Mouse (Mus musculus): ENCODE data around the gene Mrgpra2b. TPM values are rescaled to one million over a fixed set of nuclear protein-coding genes. Genes with fewer than 3 reads are reported as not detected.
"Not testable (repeated sequence)": the region's sequence is repeated elsewhere in the genome, so short reads cannot be mapped to it uniquely, and the experiment has no call there.

The Mrgpra2b gene
- not detected in 2 replicates for polyA plus RNA-seq (2011; ENCODE audit: insufficient read length, low read depth, missing spikeins)

DNA sequence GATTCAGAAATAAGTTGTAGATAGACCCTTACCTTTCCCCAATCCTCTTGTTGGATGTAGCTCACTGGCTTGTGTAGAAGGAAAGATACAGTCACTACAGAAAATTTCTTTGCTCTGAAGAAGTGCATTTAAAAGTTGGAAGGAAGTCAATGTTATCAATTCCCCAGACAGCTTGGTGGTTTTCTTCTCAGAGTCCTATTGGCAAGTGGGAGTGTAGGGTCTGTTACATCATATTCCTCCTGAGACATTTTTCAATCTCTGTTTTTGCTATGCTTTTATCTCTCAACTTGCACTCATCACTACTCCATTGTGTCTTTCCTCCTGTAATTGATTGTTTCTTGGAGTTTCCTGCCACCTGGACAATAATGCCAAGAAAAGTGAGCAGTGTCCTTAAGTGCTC lies at the start of gene Mrgpra2b:
TSS of gene Mrgpra2b (minus strand) at position 101 of the 400 bp plus-strand sequence.
- no peak for TF ChIP-seq POLR2A (IDR thresholded peaks at IDR 0.05; ENCODE audit: low read depth, low read length)
- TF ChIP-seq CTCF (IDR thresholded peaks at IDR 0.05; ENCODE audit: borderline replicate concordance, insufficient read depth, low read length), result no peak
- Histone ChIP-seq H3K27ac (ENCODE audit: insufficient read depth, low read length) (no peak within 1 kb of the TSS), H3K4me3 (ENCODE audit: insufficient read depth, low read length) (no peak within 1 kb of the TSS), H3K4me1 (ENCODE audit: control insufficient read depth, insufficient read depth, low read length) (no peaks in the 10 kb centered on the region)

- Histone ChIP-seq H3K4me1 (ENCODE audit: control insufficient read depth, insufficient read depth, low read length) (no peaks in the 10 kb centered on the region), H3K27ac (ENCODE audit: insufficient read depth, low read length) (no peak overlapping the region), H3K4me3 (ENCODE audit: insufficient read depth, low read length) (no peak overlapping the region)
- TF ChIP-seq CTCF (IDR thresholded peaks at IDR 0.05; ENCODE audit: borderline replicate concordance, insufficient read depth, low read length) (no peak), POLR2A (IDR thresholded peaks at IDR 0.05; ENCODE audit: low read depth, low read length) (no peak)
Measured at GRCm38 (mm10) chr7:47516379-47516778, 12.3 kb downstream of the Mrgpra2b start.

- no peaks in the 10 kb centered on the region for H3K4me1 ChIP-seq (ENCODE audit: control insufficient read depth, insufficient read depth, low read length)
- TF ChIP-seq CTCF (IDR thresholded peaks at IDR 0.05; ENCODE audit: borderline replicate concordance, insufficient read depth, low read length), result no peak
- TF ChIP-seq POLR2A (IDR thresholded peaks at IDR 0.05; ENCODE audit: low read depth, low read length), result no peak
- no peak overlapping the region for H3K27ac ChIP-seq (ENCODE audit: insufficient read depth, low read length)
- H3K4me3 ChIP-seq (ENCODE audit: insufficient read depth, low read length), result no peak overlapping the region
Measured at GRCm38 (mm10) chr7:47515050-47515449, 13.6 kb downstream of the Mrgpra2b start.

DNA sequence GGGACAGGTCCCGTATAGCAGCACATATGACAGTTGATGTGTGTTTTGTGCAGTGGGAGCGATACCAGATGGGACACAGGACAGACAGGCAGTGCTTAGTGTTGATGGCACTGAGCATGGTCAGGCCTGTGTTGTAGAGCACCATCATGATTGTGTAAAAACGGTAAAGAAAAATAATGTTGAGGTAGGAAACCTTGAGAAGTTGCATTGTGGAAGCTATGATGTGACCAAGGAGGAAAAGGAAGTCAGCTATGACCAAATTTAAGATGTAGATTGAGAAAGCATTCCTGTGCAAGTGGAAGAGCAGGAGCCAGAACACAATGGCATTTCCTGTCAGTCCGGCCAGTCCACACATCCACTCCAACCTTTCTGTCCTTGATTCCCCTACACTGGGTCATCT lies 25.7 kb downstream of the Mrgpra2b start:
- Histone ChIP-seq H3K27ac (ENCODE audit: insufficient read depth, low read length) (no peak overlapping the region), H3K4me3 (ENCODE audit: insufficient read depth, low read length) (no peak overlapping the region), H3K4me1 (ENCODE audit: control insufficient read depth, insufficient read depth, low read length) (no peaks in the 10 kb centered on the region)
- TF ChIP-seq CTCF (IDR thresholded peaks at IDR 0.05; ENCODE audit: borderline replicate concordance, insufficient read depth, low read length), result no peak
- no peak for TF ChIP-seq POLR2A (IDR thresholded peaks at IDR 0.05; ENCODE audit: low read depth, low read length)

DNA sequence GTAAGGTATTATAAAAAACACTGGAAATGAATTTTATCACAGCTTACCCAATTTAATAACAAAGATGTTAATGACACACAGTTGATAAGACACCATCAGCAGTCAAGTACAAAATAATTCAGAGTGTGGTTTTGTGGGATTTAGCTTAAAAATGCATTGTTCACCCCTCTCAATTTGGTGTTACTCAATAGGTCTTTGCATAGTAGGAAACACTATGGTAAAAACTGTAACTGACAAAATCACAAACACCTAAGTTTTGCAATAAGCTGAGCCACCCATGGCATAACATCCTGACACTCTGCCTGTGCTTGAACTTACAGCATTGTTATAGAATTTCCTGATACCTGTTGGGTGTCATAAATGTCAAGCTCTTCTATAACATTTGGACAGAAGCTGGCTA lies 37.4 kb downstream of the Mrgpra2b start:
- not testable (repeated sequence) for H3K27ac ChIP-seq (ENCODE audit: insufficient read depth, low read length)

GRCm38 (mm10) chr7:47489438-47489837 lies 39.2 kb downstream of the Mrgpra2b start:
- H3K27ac ChIP-seq (ENCODE audit: insufficient read depth, low read length); H3K4me3 ChIP-seq (ENCODE audit: insufficient read depth, low read length); H3K4me1 ChIP-seq (ENCODE audit: control insufficient read depth, insufficient read depth, low read length): not testable (repeated sequence)

More for the DNA sequence above, 37.4 kb downstream of the Mrgpra2b start:
- not testable (repeated sequence) for H3K4me3 ChIP-seq (ENCODE audit: insufficient read depth, low read length); H3K4me1 ChIP-seq (ENCODE audit: control insufficient read depth, insufficient read depth, low read length)

DNA sequence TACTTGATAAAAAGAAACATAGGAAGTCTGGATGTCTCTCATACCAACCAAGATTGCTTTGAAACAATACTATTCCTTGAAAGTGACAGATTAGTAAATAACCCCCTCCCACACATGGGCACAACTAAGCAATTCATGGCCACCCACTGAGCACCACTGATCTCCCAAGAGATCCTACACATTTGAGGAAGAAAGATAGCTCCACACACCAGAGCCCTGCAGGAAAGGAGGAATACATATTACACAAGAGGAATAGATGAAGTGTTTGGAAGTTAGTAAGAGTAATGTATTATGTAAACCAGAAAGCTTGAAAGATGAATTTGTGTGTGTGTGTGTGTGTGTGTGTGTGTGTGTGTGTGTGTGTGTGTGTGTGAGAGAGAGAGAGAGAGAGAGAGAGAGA lies 45.5 kb downstream of the Mrgpra2b start:
- not testable (repeated sequence) for H3K4me1 ChIP-seq (ENCODE audit: control insufficient read depth, insufficient read depth, low read length); H3K27ac ChIP-seq (ENCODE audit: insufficient read depth, low read length); H3K4me3 ChIP-seq (ENCODE audit: insufficient read depth, low read length)

DNA sequence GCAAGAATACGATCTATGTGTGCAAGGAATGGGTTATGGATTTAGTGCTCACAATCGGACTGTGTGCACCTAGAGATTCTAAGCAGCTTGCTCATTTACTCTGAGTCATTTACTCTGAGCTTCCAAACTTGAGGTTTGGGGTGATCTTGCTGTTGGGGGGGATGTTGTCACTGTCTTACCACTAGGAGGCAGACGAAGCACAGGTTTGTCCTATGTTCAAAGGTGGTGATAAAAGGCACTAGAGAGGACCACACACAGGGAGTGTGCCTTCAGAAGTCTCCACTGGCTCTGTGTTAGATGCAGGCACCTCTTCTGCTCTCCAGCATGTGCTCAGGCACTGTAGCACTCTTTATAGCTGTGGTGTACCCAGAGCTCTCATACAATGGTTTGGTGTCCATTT lies 54.8 kb downstream of the Mrgpra2b start:
- H3K4me1 ChIP-seq (ENCODE audit: control insufficient read depth, insufficient read depth, low read length), result not testable (repeated sequence)

DNA sequence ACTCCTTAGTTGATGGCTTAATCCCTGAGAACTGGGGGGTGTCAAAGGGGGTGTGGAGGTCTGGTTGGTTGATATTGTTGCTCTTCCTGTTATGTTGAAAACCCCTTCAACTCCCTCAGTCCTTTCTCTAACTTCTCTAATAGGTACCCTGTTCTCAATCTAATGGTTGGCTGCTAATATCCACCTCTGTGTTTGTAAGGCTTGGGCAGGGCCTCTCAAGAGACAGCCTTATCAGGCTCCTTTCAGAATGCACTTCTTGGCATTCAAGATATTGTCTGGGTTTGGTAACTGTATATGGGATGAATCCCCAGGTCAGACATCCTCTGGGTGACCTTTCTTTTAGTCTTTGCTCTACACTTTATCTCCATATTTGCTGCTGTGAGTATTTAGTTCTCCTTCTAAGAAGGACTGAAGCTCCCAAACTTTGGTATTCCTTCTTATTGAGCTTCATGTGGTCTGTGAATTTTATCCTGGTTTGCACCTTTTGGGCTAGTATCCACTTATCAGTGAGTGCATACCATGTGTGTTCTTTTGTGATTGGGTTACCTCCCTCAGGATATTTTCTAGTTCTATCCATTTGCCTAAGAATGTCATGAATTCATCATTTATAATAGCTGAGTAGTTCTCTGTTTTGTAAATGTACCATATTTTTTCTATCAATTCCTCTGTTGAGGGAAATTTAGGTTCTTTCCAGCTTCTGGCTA lies 63.2 kb downstream of the Mrgpra2b start:
- H3K27ac ChIP-seq (ENCODE audit: insufficient read depth, low read length); H3K4me1 ChIP-seq (ENCODE audit: control insufficient read depth, insufficient read depth, low read length); H3K4me3 ChIP-seq (ENCODE audit: insufficient read depth, low read length): not testable (repeated sequence)

More for the DNA sequence above, 54.8 kb downstream of the Mrgpra2b start:
- H3K27ac ChIP-seq (ENCODE audit: insufficient read depth, low read length); H3K4me3 ChIP-seq (ENCODE audit: insufficient read depth, low read length): not testable (repeated sequence)

- H3K4me3 ChIP-seq (ENCODE audit: insufficient read depth, low read length); H3K27ac ChIP-seq (ENCODE audit: insufficient read depth, low read length); H3K4me1 ChIP-seq (ENCODE audit: control insufficient read depth, insufficient read depth, low read length): not testable (repeated sequence)
Measured at GRCm38 (mm10) chr7:47452015-47452414, 76.6 kb downstream of the Mrgpra2b start, which contains the start of gene Mrgpra2a. Gene Mrgpra2a (minus strand): TSS chr7:47452139.

DNA sequence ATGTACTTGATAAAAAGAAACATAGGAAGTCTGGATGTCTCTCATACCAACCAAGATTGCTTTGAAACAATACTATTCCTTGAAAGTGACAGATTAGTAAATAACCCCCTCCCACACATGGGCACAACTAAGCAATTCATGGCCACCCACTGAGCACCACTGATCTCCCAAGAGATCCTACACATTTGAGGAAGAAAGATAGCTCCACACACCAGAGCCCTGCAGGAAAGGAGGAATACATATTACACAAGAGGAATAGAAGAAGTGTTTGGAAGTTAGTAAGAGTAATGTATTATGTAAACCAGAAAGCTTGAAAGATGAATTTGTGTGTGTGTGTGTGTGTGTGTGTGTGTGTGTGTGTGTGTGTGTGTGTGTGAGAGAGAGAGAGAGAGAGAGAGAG lies 82.9 kb downstream of the Mrgpra2b start:
- not testable (repeated sequence) for H3K4me1 ChIP-seq (ENCODE audit: control insufficient read depth, insufficient read depth, low read length); H3K4me3 ChIP-seq (ENCODE audit: insufficient read depth, low read length); H3K27ac ChIP-seq (ENCODE audit: insufficient read depth, low read length)

- H3K4me3 ChIP-seq (ENCODE audit: insufficient read depth, low read length); H3K27ac ChIP-seq (ENCODE audit: insufficient read depth, low read length); H3K4me1 ChIP-seq (ENCODE audit: control insufficient read depth, insufficient read depth, low read length): not testable (repeated sequence)
Measured at GRCm38 (mm10) chr7:47436463-47436862, 92.2 kb downstream of the Mrgpra2b start.

DNA sequence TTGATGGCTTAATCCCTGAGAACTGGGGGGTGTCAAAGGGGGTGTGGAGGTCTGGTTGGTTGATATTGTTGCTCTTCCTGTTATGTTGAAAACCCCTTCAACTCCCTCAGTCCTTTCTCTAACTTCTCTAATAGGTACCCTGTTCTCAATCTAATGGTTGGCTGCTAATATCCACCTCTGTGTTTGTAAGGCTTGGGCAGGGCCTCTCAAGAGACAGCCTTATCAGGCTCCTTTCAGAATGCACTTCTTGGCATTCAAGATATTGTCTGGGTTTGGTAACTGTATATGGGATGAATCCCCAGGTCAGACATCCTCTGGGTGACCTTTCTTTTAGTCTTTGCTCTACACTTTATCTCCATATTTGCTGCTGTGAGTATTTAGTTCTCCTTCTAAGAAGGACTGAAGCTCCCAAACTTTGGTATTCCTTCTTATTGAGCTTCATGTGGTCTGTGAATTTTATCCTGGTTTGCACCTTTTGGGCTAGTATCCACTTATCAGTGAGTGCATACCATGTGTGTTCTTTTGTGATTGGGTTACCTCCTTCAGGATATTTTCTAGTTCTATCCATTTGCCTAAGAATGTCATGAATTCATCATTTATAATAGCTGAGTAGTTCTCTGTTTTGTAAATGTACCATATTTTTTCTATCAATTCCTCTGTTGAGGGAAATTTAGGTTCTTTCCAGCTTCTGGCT lies 100.7 kb downstream of the Mrgpra2b start:
- H3K4me1 ChIP-seq (ENCODE audit: control insufficient read depth, insufficient read depth, low read length); H3K27ac ChIP-seq (ENCODE audit: insufficient read depth, low read length); H3K4me3 ChIP-seq (ENCODE audit: insufficient read depth, low read length): not testable (repeated sequence)

Measured in embryonic fibroblast, embryonic 13.5 days (primary cell).